In the genomic region with DNA sequence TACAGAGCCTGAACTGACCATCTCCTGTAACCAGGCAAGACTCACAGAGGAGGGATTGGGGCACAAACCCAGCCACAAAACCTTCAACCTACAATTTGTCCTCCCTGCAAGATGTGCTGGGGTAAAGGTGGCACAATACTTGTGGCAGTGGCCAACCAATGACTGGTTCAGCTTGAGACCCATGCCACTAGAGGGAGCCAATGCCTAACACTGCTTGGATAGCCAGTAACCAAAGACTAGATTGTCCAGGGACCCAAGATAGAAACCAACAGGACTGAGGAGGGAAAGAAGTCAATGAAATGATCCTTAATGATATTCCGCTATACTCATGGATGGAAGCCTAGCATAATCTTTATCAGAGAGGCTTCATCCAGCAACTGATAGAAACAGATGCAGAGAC, we compare ENCODE assay signal across 9 mouse cellular contexts. TPM values are rescaled to one million over a fixed set of nuclear protein-coding genes. Genes with fewer than 3 reads are reported as not detected.
DNase-seq lines count a peak whose midpoint lies in the region; ATAC-seq and TF ChIP-seq lines count a peak whose summit lies in the region.
"Had no signal": no experiment of that assay in that cellular context is flagged by ENCODE, and none has a peak within 500 bp of the region (broad histone marks: within the 10 kb centered on the region; RNA-seq: fewer than 3 reads in every experiment).

No protein-coding gene starts in this region.

- no peak overlapping the region for H3K4me3 ChIP-seq in G1E (ENCODE audit: low read depth, low read length)
- H3K4me3 ChIP-seq in embryonic facial prominence, embryonic 14.5 days (ENCODE audit: low read depth, low read length): no peak overlapping the region
- H3K4me3 ChIP-seq in heart, postnatal 0 days (ENCODE audit: low read depth, low read length): no peak overlapping the region
- no peak overlapping the region for H3K4me3 ChIP-seq in layer of hippocampus, adult 2 months
- H3K4me3 ChIP-seq: hindbrain, embryonic 15.5 days had no signal

- H3K27me3 ChIP-seq in G1E (ENCODE audit: insufficient read depth, low read length): peaks cover 9% of the 10 kb centered on the region
- H3K27me3 ChIP-seq in embryonic facial prominence, embryonic 14.5 days (replicated peaks; ENCODE audit: control insufficient read depth, insufficient read depth, low read length): no peaks in the 10 kb centered on the region
- 0 out of 2 replicates have a peak, but pooled peaks cover 3% of the 10 kb centered on the region for H3K27me3 ChIP-seq in heart, postnatal 0 days (ENCODE audit: control insufficient read depth, insufficient read depth, low read length)
- H3K27me3 ChIP-seq: hindbrain, embryonic 15.5 days had no signal

- H3K9me3 ChIP-seq in G1E (replicated peaks): no peaks in the 10 kb centered on the region
- no peaks in the 10 kb centered on the region for H3K9me3 ChIP-seq in embryonic facial prominence, embryonic 14.5 days (ENCODE audit: control insufficient read depth, low read length)
- H3K9me3 ChIP-seq in heart, postnatal 0 days (replicated peaks; ENCODE audit: control insufficient read depth, low read length): no peaks in the 10 kb centered on the region
- H3K9me3 ChIP-seq: hindbrain, embryonic 15.5 days had no signal

- ATAC-seq in G1E (ENCODE audit: extremely low read depth, insufficient number of reproducible peaks, low FRiP score, poor library complexity, severe bottlenecking): peak; percentile 83
- peak; percentile 41; the same call in 1 of the 2 replicates for ATAC-seq in embryonic facial prominence, embryonic 14.5 days (ENCODE audit: low read depth)
- ATAC-seq in heart, postnatal 0 days (ENCODE audit: insufficient read depth, low read depth): peak; percentile 65

- no peaks in the 10 kb centered on the region for H3K4me1 ChIP-seq in G1E (ENCODE audit: insufficient read depth, low read depth, low read length)
- no peaks in the 10 kb centered on the region for H3K4me1 ChIP-seq in embryonic facial prominence, embryonic 14.5 days (ENCODE audit: control insufficient read depth, insufficient read depth, low read length)
- H3K4me1 ChIP-seq in heart, postnatal 0 days (ENCODE audit: control insufficient read depth, insufficient read depth): no peaks in the 10 kb centered on the region
- H3K4me1 ChIP-seq: hindbrain, embryonic 15.5 days had no signal

- no peaks in the 10 kb centered on the region for H3K36me3 ChIP-seq in G1E (replicated peaks)
- H3K36me3 ChIP-seq in embryonic facial prominence, embryonic 14.5 days (ENCODE audit: control insufficient read depth, insufficient read depth, low read length): no peaks in the 10 kb centered on the region
- H3K36me3 ChIP-seq in heart, postnatal 0 days (replicated peaks; ENCODE audit: control insufficient read depth, insufficient read depth, low read length): no peaks in the 10 kb centered on the region
- H3K36me3 ChIP-seq: hindbrain, embryonic 15.5 days had no signal

- WGBS in embryonic facial prominence, embryonic 14.5 days: 69% methylated on average over 1 of the region's 1 CpGs
- WGBS in heart, postnatal 0 days: 36% methylated on average over 1 of the region's 1 CpGs

- TF ChIP-seq CTCF in G1E (IDR thresholded peaks at IDR 0.05; ENCODE audit: low read depth, low read length): no peak
- peak; percentile 97 for TF ChIP-seq CTCF in heart, postnatal 0 days (IDR thresholded peaks at IDR 0.05; ENCODE audit: low read depth)
- peak; percentile 92 for TF ChIP-seq CTCF in layer of hippocampus, adult 2 months (conservative IDR thresholded peaks at IDR 0.05)

- no peak for TF ChIP-seq EP300 in heart, postnatal 0 days (IDR thresholded peaks at IDR 0.05; ENCODE audit: low read depth)

- H3K27ac ChIP-seq in embryonic facial prominence, embryonic 14.5 days (replicated peaks; ENCODE audit: low read depth, low read length): no peak overlapping the region
- H3K27ac ChIP-seq in heart, postnatal 0 days (ENCODE audit: low read depth): no peak overlapping the region
- no peak overlapping the region for H3K27ac ChIP-seq in layer of hippocampus, adult 2 months
- H3K27ac ChIP-seq: hindbrain, embryonic 15.5 days had no signal

- H3K9ac ChIP-seq in embryonic facial prominence, embryonic 14.5 days (ENCODE audit: low read depth, low read length): no peak overlapping the region
- no peak overlapping the region for H3K9ac ChIP-seq in heart, postnatal 0 days (replicated peaks; ENCODE audit: low read depth, low read length)
- H3K9ac ChIP-seq: hindbrain, embryonic 15.5 days had no signal

- no peak for DNase-seq in G1E (ENCODE audit: low spot score)
- DNase-seq in adrenal gland, postnatal 25 days: peak; percentile 62
- peak; percentile 85 for DNase-seq in embryonic facial prominence, embryonic 14.5 days (ENCODE audit: low spot score)
- DNase-seq in heart, postnatal 0 days (ENCODE audit: low spot score): peak; percentile 60
- DNase-seq in layer of hippocampus, adult 2 months (ENCODE audit: low spot score in 2 of 2): peak; percentile 50 to 70
- DNase-seq in lung, postnatal 14 days: peak; percentile 86
- peak; percentile 81 for DNase-seq in retina, postnatal 1 day
- peak; percentile 67 for DNase-seq in urinary bladder, postnatal 25 days (ENCODE audit: low spot score)

- no peak overlapping the region for H3K4me2 ChIP-seq in embryonic facial prominence, embryonic 14.5 days (ENCODE audit: low read depth, low read length)
- no peak overlapping the region for H3K4me2 ChIP-seq in heart, postnatal 0 days (ENCODE audit: low read depth, low read length)
- H3K4me2 ChIP-seq: hindbrain, embryonic 15.5 days had no signal

RNA-seq across cellular contexts. Expression of a gene that starts 3.3 kb away (rescaled TPM):
- total RNA-seq in G1E (2014; fragmentation: Nextera tagmentation) (not detected in 2 replicates), G1E (2017) (0.05 and 0.12 TPM in 2 replicates)
- polyA plus RNA-seq in G1E (2012): not detected in 2 replicates
- 1.7 and 2.5 TPM in 2 replicates for total RNA-seq in adrenal gland, postnatal 25 days (2021)
- polyA plus RNA-seq in embryonic facial prominence, embryonic 14.5 days (2014; fragmentation: Nextera tagmentation; extraction: Ambion mirVana): 0.17 TPM in 1 of 2 replicates, not detected in the other
- 1.6 and 4.4 TPM in 2 replicates for total RNA-seq in heart, postnatal 0 days (2014; rRNA removed; ENCODE audit: low replicate concordance)
- 0.33 and 0.44 TPM in 2 replicates for polyA plus RNA-seq in heart, postnatal 0 days (2015; fragmentation: Nextera tagmentation; extraction: Ambion mirVana)
- total RNA-seq in layer of hippocampus, adult 2 months (2021): 1 to 10 TPM; 1.5 to 1.8 TPM

RNA-seq across cellular contexts. Expression of a gene that starts 39.7 kb away (rescaled TPM):
- total RNA-seq in G1E (2014; fragmentation: Nextera tagmentation): 11.2 and 12.3 TPM in 2 replicates
- 8.0 and 8.4 TPM in 2 replicates for total RNA-seq in G1E (2017)
- polyA plus RNA-seq in G1E (2012): 0.21 and 0.30 TPM in 2 replicates
- total RNA-seq in adrenal gland, postnatal 25 days (2021): 11.0 and 15.8 TPM in 2 replicates
- 3.9 and 4.4 TPM in 2 replicates for polyA plus RNA-seq in embryonic facial prominence, embryonic 14.5 days (2014; fragmentation: Nextera tagmentation; extraction: Ambion mirVana)
- total RNA-seq in heart, postnatal 0 days (2014; rRNA removed; ENCODE audit: low replicate concordance): 5.4 and 6.0 TPM in 2 replicates
- polyA plus RNA-seq in heart, postnatal 0 days (2015; fragmentation: Nextera tagmentation; extraction: Ambion mirVana): 5.3 and 5.4 TPM in 2 replicates
- 1 to 10 TPM; 2.6 to 3.3 TPM for total RNA-seq in layer of hippocampus, adult 2 months (2021)
